Mouse (Mus musculus) neural tube, embryonic 13.5 days (tissue): Measurements from ENCODE around the gene Elk4. TPM values are rescaled to one million over a fixed set of nuclear protein-coding genes. Genes with fewer than 3 reads are reported as not detected.
A peak's percentile ranks its signal among the peaks of the same experiment; 100 is the strongest.

Source experiments
- ATAC-seq: fragments of 200-750 bp; cut with Nextera tagmentation; 2 replicates; pipeline ENCODE4 v1.8.0; 2017; ENCODE audit warnings: low read depth, mild to moderate bottlenecking, moderate TSS enrichment, moderate library complexity
- H3K27ac ChIP-seq: fragments of 300-500 bp; sonication (generic); replicated peaks from 2 replicates; pipeline ENCODE4 v1.5.1; 2015; ENCODE audit warnings: moderate library complexity, mild to moderate bottlenecking, inconsistent platforms
- H3K27me3 ChIP-seq: fragments of 300-500 bp; sonication (generic); 2 replicates; pipeline ENCODE4 v1.6.1; 2015; ENCODE audit warnings: mild to moderate bottlenecking, inconsistent platforms
- H3K36me3 ChIP-seq: fragments of 300-500 bp; sonication (generic); 2 replicates; pipeline ENCODE4 v1.6.1; 2015; ENCODE audit warnings: mild to moderate bottlenecking, inconsistent platforms
- H3K4me1 ChIP-seq: fragments of 300-500 bp; sonication (generic); replicated peaks from 2 replicates; pipeline ENCODE4 v1.6.1; 2015; ENCODE audit warnings: inconsistent platforms
- H3K4me2 ChIP-seq: fragments of 300-500 bp; sonication (generic); 2 replicates; pipeline ENCODE4 v1.6.1; 2015; ENCODE audit warnings: inconsistent platforms, mild to moderate bottlenecking, moderate library complexity
- H3K4me3 ChIP-seq: fragments of 300-500 bp; sonication (generic); 2 replicates; pipeline ENCODE4 v1.5.1; 2015; ENCODE audit warnings: mild to moderate bottlenecking, inconsistent platforms
- H3K9ac ChIP-seq: fragments of 300-500 bp; sonication (generic); 2 replicates; pipeline ENCODE4 v1.6.1; 2015; ENCODE audit warnings: moderate library complexity, mild to moderate bottlenecking, inconsistent platforms
- H3K9me3 ChIP-seq: fragments of 300-500 bp; sonication (generic); 2 replicates; pipeline ENCODE4 v1.6.1; 2016; ENCODE audit warnings: inconsistent platforms
- WGBS: fragments of 180-500 bp; shearing (Covaris S2); methylation state at CpG from one replicate; pipeline ENCODE4 v1.1.7; 2015; 5-methylcytosine and 5-hydroxymethylcytosine counted together
- polyA plus RNA-seq: library from polyadenylated mRNA; unstranded; fragments of >200 nt; fragmentation: Nextera tagmentation; extraction: Ambion mirVana; gene quantifications from 2 replicates; pipeline ENCODE4 v1.2.1, GENCODE M21; 2015

Elk4 gene
- polyA plus RNA-seq, 1 experiment from 2014 or later = 13.1 TPM

DNA sequence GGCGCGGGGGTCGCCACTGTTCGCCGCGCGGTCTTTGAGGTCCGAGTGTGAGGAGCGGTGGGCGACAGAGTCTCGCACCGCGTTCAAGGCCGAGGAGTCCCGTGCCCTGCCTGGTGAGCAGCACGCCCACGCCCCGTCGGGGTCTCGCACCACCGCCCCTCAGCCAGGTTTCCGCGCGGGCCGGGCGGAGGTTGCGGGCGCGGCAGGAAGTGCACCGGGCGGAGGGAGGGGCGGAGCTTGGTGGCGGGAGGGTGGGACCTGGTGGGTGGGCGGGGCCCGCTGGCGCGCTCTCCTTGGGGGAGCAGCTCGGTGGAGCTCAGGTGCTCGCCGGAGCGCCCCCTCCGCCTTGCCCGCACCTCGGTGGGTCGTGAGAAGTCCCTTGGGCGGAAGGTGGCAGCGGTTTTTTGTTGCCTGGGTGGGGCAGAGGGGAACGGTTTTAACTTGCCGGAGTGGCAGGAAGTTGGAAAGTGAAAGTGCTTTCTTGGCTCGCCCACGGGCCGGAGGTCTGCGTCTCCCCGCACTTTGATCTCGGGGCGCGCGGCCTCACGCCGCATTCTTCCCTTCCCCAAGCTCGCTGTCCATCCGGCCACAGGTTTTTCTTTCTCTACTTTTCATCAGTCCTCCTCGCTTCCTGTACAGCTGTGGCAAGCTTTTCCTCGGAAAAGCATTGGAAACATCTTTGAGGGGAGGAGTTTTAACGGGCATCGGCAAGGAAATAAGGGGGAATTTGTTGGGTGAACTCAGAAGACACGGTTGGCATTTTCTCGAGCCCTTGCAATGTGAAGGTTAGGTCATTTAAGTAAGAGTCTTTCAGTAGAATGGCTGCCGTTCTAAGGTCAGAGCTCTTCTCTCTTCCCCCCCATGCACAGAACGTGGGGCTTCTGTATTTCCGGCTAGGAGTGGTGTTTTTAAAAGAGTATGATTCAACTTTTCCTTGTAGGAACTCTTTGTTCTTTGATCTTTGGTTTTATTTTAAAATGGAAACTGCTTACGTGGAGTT is 721 bp downstream of the Elk4 start:
- H3K9ac ChIP-seq = peak overlapping the region; percentile 95
- ATAC-seq = peak; percentile 95
- H3K27me3 ChIP-seq = no peaks in the 10 kb centered on the region
- no peaks in the 10 kb centered on the region for H3K36me3 ChIP-seq
- peak overlapping the region; percentile 72 for H3K4me2 ChIP-seq
- 1% methylated on average over 71 of the region's 72 CpGs for WGBS
- peaks cover 26% of the 10 kb centered on the region for H3K4me1 ChIP-seq
- H3K9me3 ChIP-seq = no peaks in the 10 kb centered on the region
- H3K4me3 ChIP-seq = peak overlapping the region; percentile 78
- peak overlapping the region; percentile 98 for H3K27ac ChIP-seq

GRCm38 (mm10) chr1:132008881-132009644 is 1.7 kb downstream of the Elk4 start:
- ATAC-seq = no peak
- peak overlapping the region; percentile 95 for H3K9ac ChIP-seq
- H3K27me3 ChIP-seq = no peaks in the 10 kb centered on the region
- peaks cover 26% of the 10 kb centered on the region for H3K4me1 ChIP-seq
- H3K36me3 ChIP-seq = no peaks in the 10 kb centered on the region
- H3K4me3 ChIP-seq = peak overlapping the region; percentile 78
- peak overlapping the region; percentile 72 for H3K4me2 ChIP-seq
- H3K27ac ChIP-seq = 0 out of 2 replicates have a peak overlapping the region, but pooled peaks have one; percentile 23
- 56% methylated on average over 8 of the region's 8 CpGs for WGBS
- H3K9me3 ChIP-seq = no peaks in the 10 kb centered on the region

- ATAC-seq = no peak
- Histone ChIP-seq H3K9ac (no peak overlapping the region), H3K27me3 (no peaks in the 10 kb centered on the region), H3K9me3 (no peaks in the 10 kb centered on the region), H3K27ac (no peak overlapping the region), H3K4me1 (peaks cover 26% of the 10 kb centered on the region), H3K36me3 (peaks cover 16% of the 10 kb centered on the region), H3K4me3 (no peak overlapping the region), H3K4me2 (no peak overlapping the region)
- WGBS = 91% methylated on average over 17 of the region's 17 CpGs
Observed at GRCm38 (mm10) chr1:132010632-132011501, 3.5 kb downstream of the Elk4 start.

DNA sequence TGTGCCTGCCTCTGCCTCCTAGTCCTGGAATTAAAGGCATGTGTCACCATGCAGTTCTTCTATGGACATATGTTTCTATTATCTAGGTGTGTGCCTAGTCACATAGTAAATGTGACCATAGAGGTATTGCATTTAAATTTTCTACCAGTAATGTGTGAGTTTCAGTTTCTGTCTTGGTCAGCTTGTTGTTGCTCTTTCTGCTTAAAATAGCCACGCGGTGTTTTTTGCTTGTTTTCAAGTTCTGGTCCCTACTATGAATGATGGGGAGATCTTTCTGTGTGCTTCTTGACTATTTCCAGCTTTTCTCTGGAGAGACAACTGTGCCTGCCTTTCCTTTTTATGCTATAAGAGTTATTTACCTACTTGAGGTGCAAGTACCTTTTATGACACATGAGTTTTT is 4.4 kb downstream of the Elk4 start:
- ATAC-seq = no peak
- no peak overlapping the region for H3K4me2 ChIP-seq
- H3K4me1 ChIP-seq = peaks cover 21% of the 10 kb centered on the region
- no peaks in the 10 kb centered on the region for H3K9me3 ChIP-seq
- H3K27me3 ChIP-seq = no peaks in the 10 kb centered on the region
- H3K4me3 ChIP-seq = no peak overlapping the region
- H3K27ac ChIP-seq = no peak overlapping the region
- no peak overlapping the region for H3K9ac ChIP-seq
- peaks cover 21% of the 10 kb centered on the region for H3K36me3 ChIP-seq
- 80% methylated on average over 2 of the region's 2 CpGs for WGBS

DNA sequence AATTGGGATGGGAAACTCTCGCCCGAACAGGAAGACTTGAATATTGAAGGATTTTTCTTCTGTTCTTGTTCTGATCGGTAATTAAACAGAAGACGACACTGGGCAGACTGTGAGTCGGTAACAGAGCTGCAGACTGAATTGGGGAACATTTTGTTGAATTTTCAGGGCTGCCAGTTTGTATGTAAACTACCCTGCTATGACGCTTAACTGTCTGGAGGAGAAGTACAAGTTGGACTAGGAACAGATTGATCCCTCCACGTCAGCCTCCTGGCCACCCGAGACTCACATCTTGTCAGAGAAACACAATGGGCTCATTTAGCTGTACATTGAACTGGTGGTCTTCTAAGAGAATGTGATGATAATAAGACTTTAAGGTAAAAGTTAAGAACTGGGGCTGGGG is 5.5 kb downstream of the Elk4 start:
- H3K9me3 ChIP-seq = no peaks in the 10 kb centered on the region
- 87% methylated on average over 8 of the region's 8 CpGs for WGBS
- peaks cover 19% of the 10 kb centered on the region for H3K4me1 ChIP-seq
- no peak for ATAC-seq
- H3K27me3 ChIP-seq = no peaks in the 10 kb centered on the region
- H3K27ac ChIP-seq = no peak overlapping the region
- H3K4me3 ChIP-seq = no peak overlapping the region
- peaks cover 30% of the 10 kb centered on the region for H3K36me3 ChIP-seq
- H3K4me2 ChIP-seq = no peak overlapping the region
- no peak overlapping the region for H3K9ac ChIP-seq

DNA sequence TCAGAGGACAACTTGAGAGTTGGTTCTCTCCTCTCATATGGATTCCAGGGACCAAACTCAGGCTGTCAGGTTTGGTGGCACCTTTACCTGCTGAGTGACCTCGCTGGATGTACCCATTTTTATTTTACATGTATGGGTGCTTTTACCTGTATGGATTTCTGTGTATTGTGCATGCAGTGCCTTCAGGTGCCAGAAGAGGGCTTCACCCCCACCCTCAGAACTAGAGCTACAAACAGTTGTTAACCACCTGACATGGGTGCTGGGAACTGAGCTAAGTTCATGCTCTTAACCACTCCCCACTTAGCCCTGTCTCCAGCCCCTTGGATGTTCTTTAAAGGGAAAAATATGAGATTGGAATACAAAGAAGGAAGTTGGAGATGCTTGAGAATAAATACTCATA is 7.4 kb downstream of the Elk4 start:
- 93% methylated on average over 1 of the region's 1 CpGs for WGBS
- no peak overlapping the region for H3K4me2 ChIP-seq
- no peak for ATAC-seq
- no peak overlapping the region for H3K9ac ChIP-seq
- peaks cover 49% of the 10 kb centered on the region for H3K36me3 ChIP-seq
- H3K27ac ChIP-seq = no peak overlapping the region
- peaks cover 2% of the 10 kb centered on the region for H3K4me1 ChIP-seq
- no peak overlapping the region for H3K4me3 ChIP-seq
- H3K9me3 ChIP-seq = no peaks in the 10 kb centered on the region
- no peaks in the 10 kb centered on the region for H3K27me3 ChIP-seq

DNA sequence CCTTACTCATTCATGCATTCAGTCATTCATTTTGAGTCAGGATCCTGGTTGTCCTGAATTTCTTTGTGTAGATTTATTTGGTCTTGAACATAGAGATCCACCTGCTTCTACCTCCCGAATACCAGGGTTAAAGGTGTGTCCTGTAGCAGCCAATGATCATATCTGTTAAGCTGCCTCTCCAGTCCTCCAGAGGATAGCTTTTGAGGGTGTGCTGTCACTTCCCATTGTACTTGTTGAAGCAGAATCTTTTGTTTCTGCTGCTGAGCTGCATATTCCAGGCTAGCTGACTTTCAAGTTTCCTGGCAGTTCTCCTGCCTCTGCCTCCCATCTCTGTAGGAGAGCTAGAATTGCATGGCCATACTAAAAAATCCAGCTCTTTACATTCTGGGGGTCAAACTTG is 9.3 kb downstream of the Elk4 start:
- Histone ChIP-seq H3K27me3 (no peaks in the 10 kb centered on the region), H3K4me3 (no peak overlapping the region), H3K27ac (no peak overlapping the region), H3K9ac (no peak overlapping the region), H3K9me3 (no peaks in the 10 kb centered on the region), H3K4me1 (no peaks in the 10 kb centered on the region), H3K36me3 (peaks cover 64% of the 10 kb centered on the region), H3K4me2 (no peak overlapping the region)
- no peak for ATAC-seq
- 100% methylated on average over 1 of the region's 1 CpGs for WGBS

DNA sequence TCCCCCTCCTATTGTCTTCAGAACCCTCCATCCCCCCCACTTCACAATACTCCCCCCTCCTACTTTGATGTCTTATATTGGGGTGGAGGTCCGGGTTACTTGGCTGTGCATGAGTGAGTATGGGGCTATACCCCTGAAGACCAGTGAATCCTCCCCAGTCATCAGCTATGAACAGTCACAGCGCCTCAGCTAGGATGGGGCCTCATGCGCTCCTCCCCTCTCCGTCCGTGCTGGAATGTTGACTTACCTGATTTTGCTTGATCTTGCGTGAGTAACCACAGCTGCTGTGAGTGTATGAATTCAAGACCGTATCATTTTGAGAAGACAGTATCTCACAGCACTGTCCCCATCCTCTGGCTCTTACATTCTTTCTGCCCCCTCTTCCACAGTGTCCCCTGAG is 12.5 kb downstream of the Elk4 start:
- ATAC-seq = no peak
- peaks cover 84% of the 10 kb centered on the region for H3K36me3 ChIP-seq
- no peak overlapping the region for H3K4me3 ChIP-seq

GRCm38 (mm10) chr1:132022107-132022506 is 14.7 kb downstream of the Elk4 start:
- no peaks in the 10 kb centered on the region for H3K27me3 ChIP-seq
- no peak overlapping the region for H3K27ac ChIP-seq
- no peaks in the 10 kb centered on the region for H3K9me3 ChIP-seq
- no peak for ATAC-seq
- H3K4me1 ChIP-seq = no peaks in the 10 kb centered on the region
- no peak overlapping the region for H3K9ac ChIP-seq
- peaks cover 83% of the 10 kb centered on the region for H3K36me3 ChIP-seq
- H3K4me3 ChIP-seq = no peak overlapping the region
- WGBS = 92% methylated on average over 3 of the region's 3 CpGs
- H3K4me2 ChIP-seq = no peak overlapping the region

More for the DNA sequence above, 12.5 kb downstream of the Elk4 start:
- Histone ChIP-seq H3K9ac (no peak overlapping the region), H3K9me3 (no peaks in the 10 kb centered on the region), H3K27ac (no peak overlapping the region), H3K27me3 (no peaks in the 10 kb centered on the region), H3K4me1 (no peaks in the 10 kb centered on the region), H3K4me2 (no peak overlapping the region)
- 94% methylated on average over 7 of the region's 7 CpGs for WGBS

GRCm38 (mm10) chr1:132026925-132027646 is 19.7 kb downstream of the Elk4 start:
- Histone ChIP-seq H3K9me3 (no peaks in the 10 kb centered on the region), H3K36me3 (peaks cover 76% of the 10 kb centered on the region), H3K9ac (no peak overlapping the region), H3K4me2 (no peak overlapping the region), H3K4me3 (no peak overlapping the region), H3K27ac (no peak overlapping the region), H3K4me1 (no peaks in the 10 kb centered on the region), H3K27me3 (no peaks in the 10 kb centered on the region)
- no peak for ATAC-seq
- WGBS = 93% methylated on average over 11 of the region's 11 CpGs

GRCm38 (mm10) chr1:132027978-132028377 is 20.6 kb downstream of the Elk4 start:
- Histone ChIP-seq H3K27me3 (no peaks in the 10 kb centered on the region), H3K9ac (no peak overlapping the region), H3K4me1 (no peaks in the 10 kb centered on the region), H3K27ac (no peak overlapping the region), H3K36me3 (peaks cover 75% of the 10 kb centered on the region), H3K4me3 (no peak overlapping the region), H3K4me2 (no peak overlapping the region), H3K9me3 (no peaks in the 10 kb centered on the region)
- 97% methylated on average over 5 of the region's 5 CpGs for WGBS
- ATAC-seq = no peak
